Mouse (Mus musculus): Measurements from ENCODE around the gene Treh. TPM values are rescaled to one million over a fixed set of nuclear protein-coding genes. Genes with fewer than 3 reads are reported as not detected.

The Treh gene
- polyA plus RNA-seq, 1 experiment, result not detected

GRCm38 (mm10) chr9:44644186-44644585 is 28.8 kb upstream of the Treh start:
- peaks cover 10% of the 10 kb centered on the region for H3K4me1 ChIP-seq (ENCODE audit: control insufficient read depth)
- peaks cover 5% of the 10 kb centered on the region for H3K9me3 ChIP-seq (ENCODE audit: control insufficient read depth, low read length)
- no peaks in the 10 kb centered on the region for H3K27me3 ChIP-seq (ENCODE audit: control insufficient read depth)
- peaks cover 2% of the 10 kb centered on the region for H3K36me3 ChIP-seq (ENCODE audit: control insufficient read depth)
- TF ChIP-seq TAL1 (IDR thresholded peaks at IDR 0.05; ENCODE audit: low read length) (no peak), GATA1 (IDR thresholded peaks at IDR 0.05; ENCODE audit: low read length) (no peak)
- no peak overlapping the region for H3K4me3 ChIP-seq (replicated peaks)

GRCm38 (mm10) chr9:44645481-44645880 is 27.6 kb upstream of the Treh start:
- TF ChIP-seq GATA1 (IDR thresholded peaks at IDR 0.05; ENCODE audit: low read length), result no peak
- no peak for TF ChIP-seq TAL1 (IDR thresholded peaks at IDR 0.05; ENCODE audit: low read length)
- Histone ChIP-seq H3K9me3 (ENCODE audit: control insufficient read depth, low read length) (peaks cover 5% of the 10 kb centered on the region), H3K36me3 (ENCODE audit: control insufficient read depth) (peaks cover 2% of the 10 kb centered on the region), H3K27me3 (ENCODE audit: control insufficient read depth) (no peaks in the 10 kb centered on the region), H3K4me1 (ENCODE audit: control insufficient read depth) (peaks cover 10% of the 10 kb centered on the region), H3K4me3 (replicated peaks) (no peak overlapping the region)

DNA sequence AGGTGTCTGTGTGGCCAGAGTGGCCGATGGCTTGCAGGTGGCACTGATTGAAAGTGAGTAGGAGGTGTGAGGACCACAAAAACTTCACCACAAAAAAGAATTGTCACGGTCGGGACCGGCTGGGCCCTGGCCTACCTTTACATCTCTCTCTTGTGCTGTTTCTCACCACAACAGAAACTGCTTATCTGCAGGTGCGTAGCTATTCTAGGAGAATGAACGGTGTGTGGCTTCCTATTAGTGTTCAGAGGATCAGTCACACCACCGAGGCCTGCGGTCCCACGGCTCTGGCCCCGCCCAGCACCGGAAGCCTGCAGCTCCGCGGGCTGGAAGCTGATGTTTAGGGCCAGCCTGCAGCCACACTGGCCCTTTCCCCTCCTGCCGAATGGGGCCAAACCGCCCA is 27.1 kb upstream of the Treh start:
- H3K4me3 ChIP-seq (replicated peaks), result peak overlapping the region; percentile 10
- peaks cover 10% of the 10 kb centered on the region for H3K4me1 ChIP-seq (ENCODE audit: control insufficient read depth)
- no peaks in the 10 kb centered on the region for H3K27me3 ChIP-seq (ENCODE audit: control insufficient read depth)
- peaks cover 5% of the 10 kb centered on the region for H3K9me3 ChIP-seq (ENCODE audit: control insufficient read depth, low read length)
- no peaks in the 10 kb centered on the region; the same call in 1 of the 2 replicates for H3K36me3 ChIP-seq (ENCODE audit: control insufficient read depth)
- TF ChIP-seq TAL1 (IDR thresholded peaks at IDR 0.05; ENCODE audit: low read length), result no peak
- no peak for TF ChIP-seq GATA1 (IDR thresholded peaks at IDR 0.05; ENCODE audit: low read length)

- Histone ChIP-seq H3K9me3 (ENCODE audit: control insufficient read depth, low read length) (peaks cover 5% of the 10 kb centered on the region), H3K4me1 (ENCODE audit: control insufficient read depth) (peaks cover 10% of the 10 kb centered on the region), H3K27me3 (ENCODE audit: control insufficient read depth) (no peaks in the 10 kb centered on the region), H3K36me3 (ENCODE audit: control insufficient read depth) (no peaks in the 10 kb centered on the region), H3K4me3 (replicated peaks) (peak overlapping the region; percentile 10)
- TF ChIP-seq GATA1 (IDR thresholded peaks at IDR 0.05; ENCODE audit: low read length) (no peak), TAL1 (IDR thresholded peaks at IDR 0.05; ENCODE audit: low read length) (no peak)
These were observed 26.7 kb upstream of the Treh start for GRCm38 (mm10) chr9:44646366-44646765.

DNA sequence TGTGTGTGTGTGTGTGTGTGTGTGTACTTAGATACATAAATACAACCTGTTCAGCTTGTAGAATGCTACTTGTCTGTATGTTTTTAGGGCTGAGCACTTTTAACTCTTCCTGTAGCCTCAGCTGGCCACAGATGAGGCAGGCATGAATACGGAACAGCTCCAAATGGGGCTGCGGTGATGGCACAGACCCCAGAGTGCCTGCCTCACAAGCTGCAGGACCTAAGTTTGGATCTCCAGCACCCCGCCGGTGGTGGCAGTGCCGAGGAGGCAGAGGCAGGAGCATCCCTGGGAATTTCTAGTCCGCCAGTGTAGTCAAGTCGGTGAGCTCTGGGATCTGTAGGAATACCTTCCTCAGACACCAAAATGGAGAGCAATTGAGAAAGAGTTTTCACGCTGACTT is 26.0 kb upstream of the Treh start:
- no peaks in the 10 kb centered on the region for H3K27me3 ChIP-seq (ENCODE audit: control insufficient read depth)
- H3K9me3 ChIP-seq (ENCODE audit: control insufficient read depth, low read length), result peaks cover 4% of the 10 kb centered on the region
- TF ChIP-seq GATA1 (IDR thresholded peaks at IDR 0.05; ENCODE audit: low read length) (no peak), TAL1 (IDR thresholded peaks at IDR 0.05; ENCODE audit: low read length) (no peak)
- H3K4me3 ChIP-seq (replicated peaks), result no peak overlapping the region
- peaks cover 10% of the 10 kb centered on the region for H3K4me1 ChIP-seq (ENCODE audit: control insufficient read depth)
- H3K36me3 ChIP-seq (ENCODE audit: control insufficient read depth), result no peaks in the 10 kb centered on the region

GRCm38 (mm10) chr9:44647656-44648055 is 25.4 kb upstream of the Treh start:
- Histone ChIP-seq H3K4me1 (ENCODE audit: control insufficient read depth) (peaks cover 10% of the 10 kb centered on the region), H3K36me3 (ENCODE audit: control insufficient read depth) (no peaks in the 10 kb centered on the region), H3K27me3 (ENCODE audit: control insufficient read depth) (no peaks in the 10 kb centered on the region), H3K4me3 (replicated peaks) (no peak overlapping the region), H3K9me3 (ENCODE audit: control insufficient read depth, low read length) (no peaks in the 10 kb centered on the region)
- TF ChIP-seq GATA1 (IDR thresholded peaks at IDR 0.05; ENCODE audit: low read length), result no peak
- no peak for TF ChIP-seq TAL1 (IDR thresholded peaks at IDR 0.05; ENCODE audit: low read length)

GRCm38 (mm10) chr9:44648881-44649281 is 24.2 kb upstream of the Treh start:
- H3K27me3 ChIP-seq (ENCODE audit: control insufficient read depth), result no peaks in the 10 kb centered on the region
- H3K4me1 ChIP-seq (ENCODE audit: control insufficient read depth), result peaks cover 10% of the 10 kb centered on the region
- H3K36me3 ChIP-seq (ENCODE audit: control insufficient read depth), result no peaks in the 10 kb centered on the region
- H3K4me3 ChIP-seq (replicated peaks), result no peak overlapping the region
- TF ChIP-seq TAL1 (IDR thresholded peaks at IDR 0.05; ENCODE audit: low read length) (no peak), GATA1 (IDR thresholded peaks at IDR 0.05; ENCODE audit: low read length) (no peak)
- H3K9me3 ChIP-seq (ENCODE audit: control insufficient read depth, low read length), result no peaks in the 10 kb centered on the region

DNA sequence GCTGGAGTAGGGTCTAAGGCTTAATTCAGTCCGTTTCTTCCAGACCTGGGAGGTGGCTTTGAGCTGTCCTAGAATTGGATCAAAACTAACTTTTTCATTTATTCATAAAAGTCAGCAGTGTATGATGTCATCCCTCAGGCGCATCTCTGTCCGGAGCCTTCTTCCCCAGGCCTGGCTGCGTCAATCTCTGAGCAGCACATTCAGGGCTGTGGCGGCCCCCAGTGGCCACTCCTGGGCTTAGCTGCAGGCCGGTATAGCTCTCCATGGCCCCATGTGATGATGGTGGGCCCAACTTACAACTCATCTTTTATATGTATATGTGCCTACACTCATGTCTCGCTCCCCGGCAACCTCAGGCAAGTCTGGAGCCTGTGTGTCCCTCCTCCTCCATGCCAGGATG is 21.0 kb upstream of the Treh start:
- peaks cover 8% of the 10 kb centered on the region for H3K4me1 ChIP-seq (ENCODE audit: control insufficient read depth)
- no peak overlapping the region for H3K4me3 ChIP-seq (replicated peaks)
- H3K9me3 ChIP-seq (ENCODE audit: control insufficient read depth, low read length), result no peaks in the 10 kb centered on the region
- no peak for TF ChIP-seq TAL1 (IDR thresholded peaks at IDR 0.05; ENCODE audit: low read length)
- no peak for TF ChIP-seq GATA1 (IDR thresholded peaks at IDR 0.05; ENCODE audit: low read length)
- H3K36me3 ChIP-seq (ENCODE audit: control insufficient read depth), result no peaks in the 10 kb centered on the region
- H3K27me3 ChIP-seq (ENCODE audit: control insufficient read depth), result no peaks in the 10 kb centered on the region

- Histone ChIP-seq H3K4me3 (replicated peaks) (no peak overlapping the region), H3K9me3 (ENCODE audit: control insufficient read depth, low read length) (no peaks in the 10 kb centered on the region), H3K27me3 (ENCODE audit: control insufficient read depth) (no peaks in the 10 kb centered on the region), H3K36me3 (ENCODE audit: control insufficient read depth) (no peaks in the 10 kb centered on the region), H3K4me1 (ENCODE audit: control insufficient read depth) (peaks cover 8% of the 10 kb centered on the region)
- TF ChIP-seq TAL1 (IDR thresholded peaks at IDR 0.05; ENCODE audit: low read length), result no peak
- TF ChIP-seq GATA1 (IDR thresholded peaks at IDR 0.05; ENCODE audit: low read length), result no peak
These were observed 19.1 kb upstream of the Treh start for GRCm38 (mm10) chr9:44653896-44654295.
